Mouse (Mus musculus) erythroid progenitor cell, adult 5-6 weeks (primary cell): ENCODE results near the gene Scn3a. TPM values are rescaled to one million over a fixed set of nuclear protein-coding genes. Genes with fewer than 3 reads are reported as not detected.
"Not testable (repeated sequence)": the region's sequence is repeated elsewhere in the genome, so short reads cannot be mapped to it uniquely, and the experiment has no call there.

Experiments
- ATAC-seq: replicated peaks from 2 replicates; pipeline ENCODE4 v1.8.0; 2016; ENCODE audit warnings: moderate number of reproducible peaks, mild to moderate bottlenecking, moderate TSS enrichment, inconsistent platforms; ENCODE audit not compliant: poor library complexity, low FRiP score, severe bottlenecking
- total RNA-seq, 2 experiments: library from RNA; stranded (forward) in 1 of 2; stranded (reverse) in 1 of 2; fragments of 150-400 nt in 1 of 2; fragments of 186-747, 209-891 nt in 1 of 2; gene quantifications; 2 replicates each; pipeline versions ENCODE4 v1.2.3 to v1.2.4; 2015 to 2017; ENCODE audit warnings: low replicate concordance in 2 of 2

The Scn3a gene
- total RNA-seq, 2 experiments from 2014 or later, result not detected

DNA sequence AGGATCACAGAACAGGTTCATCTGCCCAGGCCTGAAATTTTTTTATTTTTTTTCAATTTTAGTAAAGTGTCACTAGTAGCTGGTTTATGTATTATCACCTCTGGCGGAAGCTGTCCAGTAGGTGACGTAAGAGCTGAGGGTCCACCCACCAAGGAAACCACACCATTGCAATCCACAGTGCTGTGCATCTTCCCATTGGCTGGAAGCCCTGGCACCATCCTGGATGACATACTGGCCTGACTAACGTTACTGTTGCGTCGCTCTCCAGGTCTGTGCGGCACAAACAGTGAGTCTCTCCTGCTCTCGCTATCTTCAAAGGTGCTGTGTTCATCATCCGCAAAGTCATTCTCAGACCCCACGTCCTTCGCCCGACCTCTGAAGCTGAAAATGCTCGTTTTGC, 59.2 kb downstream of the Scn3a start:
- ATAC-seq, result no peak

GRCm38 (mm10) chr2:65490450-65490849, 77.0 kb downstream of the Scn3a start:
- ATAC-seq, result no peak

- ATAC-seq, result no peak
Observed at GRCm38 (mm10) chr2:65483434-65483833, 84.0 kb downstream of the Scn3a start.

- no peak for ATAC-seq
Observed at GRCm38 (mm10) chr2:65481007-65481672, 86.3 kb downstream of the Scn3a start.

DNA sequence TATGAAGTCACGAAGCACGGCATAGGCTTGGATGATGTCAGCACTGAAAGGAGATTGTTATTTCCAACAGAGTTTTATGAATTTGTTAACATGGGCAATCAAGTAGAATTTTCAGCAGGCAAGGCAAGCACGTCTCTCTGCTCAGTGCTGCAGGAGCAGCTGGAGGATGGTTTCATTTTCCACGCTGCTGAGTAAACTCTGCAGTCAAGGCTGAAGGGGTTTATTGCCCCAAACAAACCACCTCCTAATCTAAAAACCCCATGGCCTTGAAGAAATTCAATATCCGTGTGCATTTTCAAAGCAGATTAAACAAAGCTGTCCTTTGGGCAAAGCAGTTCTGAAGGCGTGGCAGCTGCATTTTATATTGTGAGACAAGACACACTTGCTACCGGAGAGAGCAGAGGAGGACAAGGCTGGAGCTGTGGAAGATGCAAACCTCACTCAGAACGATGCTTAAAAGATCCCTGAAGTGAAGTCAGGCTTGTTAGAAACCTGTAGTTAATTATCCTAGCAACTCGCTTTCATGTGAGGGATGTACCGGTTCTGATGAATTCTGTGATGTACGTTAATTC, 96.0 kb downstream of the Scn3a start:
- ATAC-seq, result no peak

GRCm38 (mm10) chr2:65465694-65466093, 101.7 kb downstream of the Scn3a start:
- ATAC-seq, result no peak

- ATAC-seq, result no peak
Observed at GRCm38 (mm10) chr2:65453763-65454162, 113.7 kb downstream of the Scn3a start.

DNA sequence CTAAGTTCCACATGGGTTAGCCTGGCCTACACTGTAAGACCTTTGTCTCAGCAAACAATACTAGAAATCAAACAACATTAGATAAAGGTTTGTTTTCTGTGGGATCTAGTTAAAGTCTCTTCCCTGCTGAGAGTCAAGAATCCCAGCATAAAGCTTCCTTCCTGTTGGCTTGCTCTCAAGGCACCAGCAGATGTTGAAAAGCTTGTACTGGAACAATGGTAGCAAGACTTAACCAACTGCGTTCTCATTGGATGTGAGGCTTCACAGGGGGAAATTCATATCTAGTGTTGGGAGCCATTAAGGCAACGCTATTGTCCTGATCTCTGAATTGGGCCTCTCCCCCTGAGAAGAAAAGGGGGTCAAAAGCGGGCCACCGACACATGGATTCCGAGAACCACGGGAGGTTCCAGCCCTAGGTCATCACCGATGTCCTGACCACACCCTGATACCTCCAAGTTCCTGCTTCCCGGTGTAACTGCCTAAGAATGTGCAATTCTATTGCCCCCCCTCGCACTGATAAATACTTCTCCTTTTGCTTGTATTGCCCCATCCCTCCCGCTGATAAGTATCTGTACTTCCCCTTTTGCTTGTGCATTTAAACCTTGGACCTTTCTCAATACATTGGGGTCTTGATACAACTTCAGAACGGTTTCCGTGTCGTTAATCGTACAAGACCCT, 115.9 kb downstream of the Scn3a start:
- ATAC-seq, result not testable (repeated sequence)

GRCm38 (mm10) chr2:65450449-65451360, 116.7 kb downstream of the Scn3a start:
- no peak for ATAC-seq

DNA sequence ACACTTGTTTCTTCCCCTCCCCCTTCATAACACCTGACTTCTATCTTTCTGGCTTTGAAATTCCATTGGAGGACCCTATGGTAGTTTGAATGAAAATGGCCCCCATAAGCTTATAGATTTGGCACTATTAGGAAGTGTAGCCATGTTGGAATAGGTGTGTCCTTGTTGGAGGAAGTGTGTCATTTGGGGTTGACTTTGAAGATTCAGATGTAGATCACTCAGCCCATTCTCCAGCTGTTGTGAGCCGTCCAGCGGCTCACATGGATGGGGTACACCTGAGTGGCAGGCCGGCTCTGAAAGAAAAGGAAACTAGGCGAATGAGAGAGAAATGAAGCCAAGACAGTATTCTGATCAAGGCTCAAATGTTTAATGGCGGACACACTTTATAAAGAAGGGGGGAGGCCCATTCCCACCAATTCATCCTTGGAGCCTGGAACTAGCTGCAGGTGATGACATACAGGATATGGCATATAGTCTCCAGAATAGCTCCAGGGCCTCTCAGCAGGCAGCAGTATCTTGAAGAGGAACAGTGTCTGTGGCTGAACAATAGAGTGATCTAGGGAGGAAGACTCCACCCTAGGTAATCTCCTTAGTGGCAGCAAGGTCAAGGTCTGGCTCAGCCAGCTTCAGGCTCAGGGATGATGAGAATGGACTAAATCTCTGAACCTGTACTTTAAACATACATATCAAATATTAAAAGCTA, 118.2 kb downstream of the Scn3a start:
- ATAC-seq, result no peak

- ATAC-seq, result no peak
Observed at GRCm38 (mm10) chr2:65443082-65443481, 124.3 kb downstream of the Scn3a start.

DNA sequence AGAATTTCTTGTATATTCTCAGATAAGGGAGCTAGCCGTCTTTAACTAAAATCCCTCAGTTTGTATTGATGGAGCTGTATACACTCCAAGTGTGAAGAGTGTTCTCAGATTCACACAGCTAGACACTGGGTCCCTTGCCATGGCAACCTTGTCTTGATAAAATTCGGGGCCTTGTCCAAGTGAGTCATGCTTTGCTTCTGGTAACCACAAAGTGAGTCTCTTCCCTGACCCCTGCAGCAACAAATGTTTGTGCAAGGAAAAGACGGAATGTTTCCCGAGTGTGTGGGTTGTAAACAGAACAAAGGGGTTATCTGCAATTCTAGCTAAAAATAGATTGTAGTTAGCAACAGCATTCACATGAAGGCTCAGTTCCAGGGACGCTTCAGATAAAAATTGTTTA, 125.9 kb downstream of the Scn3a start:
- ATAC-seq, result no peak

DNA sequence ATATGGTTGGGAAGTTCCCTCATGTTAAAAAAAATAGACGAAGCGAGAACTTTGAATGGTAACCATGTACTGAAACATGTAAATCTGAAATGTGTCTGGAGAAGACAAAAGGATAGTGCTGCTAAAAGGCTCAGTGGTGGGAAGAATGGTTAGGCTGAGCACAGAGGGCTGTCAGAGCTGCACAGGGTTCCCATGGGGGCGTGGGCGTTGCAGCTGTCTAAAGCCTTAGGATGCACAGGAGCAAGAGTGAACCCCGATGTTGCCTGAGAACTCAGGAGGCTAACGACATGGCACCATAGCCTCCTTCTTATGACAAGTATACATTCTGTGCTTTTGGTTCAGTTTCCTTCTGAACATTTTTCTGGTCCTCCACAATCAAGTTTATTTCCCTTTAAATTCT, 126.3 kb downstream of the Scn3a start:
- no peak for ATAC-seq

- no peak for ATAC-seq
Observed at GRCm38 (mm10) chr2:65436917-65437316, 130.5 kb downstream of the Scn3a start.

DNA sequence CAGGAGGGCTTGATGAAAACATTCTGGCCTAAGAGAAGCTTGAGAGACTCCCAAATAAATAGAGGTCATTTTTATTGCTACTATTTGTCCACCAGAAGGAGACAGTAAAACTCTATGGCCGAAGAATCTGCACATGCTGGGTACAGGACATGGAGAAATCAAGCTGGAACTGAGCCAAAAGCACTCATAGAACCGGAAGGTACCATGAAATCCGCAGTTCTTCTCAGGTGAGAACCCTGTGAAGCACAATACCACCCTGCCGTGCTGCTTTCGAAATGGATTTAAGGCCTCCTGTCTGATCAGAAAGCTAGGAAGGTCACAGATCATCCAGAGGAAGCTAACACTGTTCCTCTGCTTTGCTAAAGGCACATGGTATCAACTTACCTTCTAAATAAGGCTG, 143.9 kb downstream of the Scn3a start:
- no peak for ATAC-seq

- no peak for ATAC-seq
Observed at GRCm38 (mm10) chr2:65421259-65422255, 145.9 kb downstream of the Scn3a start.

- no peak for ATAC-seq
Observed at GRCm38 (mm10) chr2:65418608-65419007, 148.8 kb downstream of the Scn3a start.

DNA sequence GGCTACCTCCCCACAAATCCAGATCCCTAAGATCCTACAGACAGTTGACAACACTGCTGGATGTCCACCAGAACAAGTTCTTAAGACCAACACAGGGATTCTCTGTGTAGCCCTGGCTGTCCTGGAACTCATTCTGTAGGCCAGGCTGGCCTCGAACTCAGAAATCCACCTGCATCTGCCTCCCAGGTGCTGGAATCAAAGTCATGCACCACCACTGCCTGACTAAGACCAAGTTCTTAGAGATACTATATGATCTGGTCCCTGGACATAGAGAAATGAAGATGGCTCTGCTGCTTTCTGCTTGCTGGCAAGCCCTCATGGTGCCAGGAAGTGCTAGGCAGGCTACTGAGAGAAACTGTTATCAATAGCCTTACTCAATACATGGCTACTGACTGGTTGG, 150.9 kb downstream of the Scn3a start:
- no peak for ATAC-seq

GRCm38 (mm10) chr2:65415294-65415693, 152.1 kb downstream of the Scn3a start:
- no peak for ATAC-seq
